Comparison of ENCODE assay signal across 8 mouse cellular contexts in the genomic region with DNA sequence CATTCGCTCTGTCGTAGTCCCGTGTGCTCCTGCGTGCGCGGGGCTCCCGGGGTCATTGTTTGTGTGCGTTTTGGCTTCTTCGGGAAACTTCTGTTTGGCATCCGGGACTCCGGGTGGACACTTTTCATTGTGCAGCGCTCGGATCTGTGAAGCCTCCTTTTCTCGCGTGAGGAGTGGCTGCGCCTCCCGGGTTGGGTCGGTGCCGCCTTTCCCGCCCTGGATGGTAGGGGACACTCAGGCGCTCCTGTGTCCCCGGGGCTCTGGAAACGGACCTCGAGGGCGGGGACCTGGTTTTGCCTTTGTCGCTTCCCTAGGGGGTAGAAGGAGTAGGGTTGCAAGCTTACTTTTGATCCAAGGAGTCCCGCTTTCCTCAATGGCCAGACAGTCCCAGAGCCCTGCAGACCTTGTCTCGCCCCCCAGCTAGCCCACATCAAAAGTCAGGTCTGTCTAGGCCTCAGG. TPM values are rescaled to one million over a fixed set of nuclear protein-coding genes. Genes with fewer than 3 reads are reported as not detected.
DNase-seq lines count a peak whose midpoint lies in the region; ATAC-seq and TF ChIP-seq lines count a peak whose summit lies in the region.

No protein-coding gene starts in this region.

- no peak for TF ChIP-seq CTCF in spleen, adult 2 months (IDR thresholded peaks at IDR 0.05; ENCODE audit: extremely low read depth, insufficient read depth, insufficient read length, insufficient replicate concordance)
- no peak for TF ChIP-seq CTCF in heart, postnatal 0 days (IDR thresholded peaks at IDR 0.05; ENCODE audit: low read depth)

- no peaks in the 10 kb centered on the region for H3K36me3 ChIP-seq in spleen, adult 2 months (ENCODE audit: control insufficient read depth, insufficient read depth, low read length)
- H3K36me3 ChIP-seq in embryonic facial prominence, embryonic 14.5 days (ENCODE audit: control insufficient read depth, insufficient read depth, low read length) = no peaks in the 10 kb centered on the region
- no peaks in the 10 kb centered on the region for H3K36me3 ChIP-seq in heart, postnatal 0 days (replicated peaks; ENCODE audit: control insufficient read depth, insufficient read depth, low read length)
- H3K36me3 ChIP-seq in limb, embryonic 11.5 days (ENCODE audit: control insufficient read depth, insufficient read depth, low read length) = no peaks in the 10 kb centered on the region
- no peaks in the 10 kb centered on the region for H3K36me3 ChIP-seq in midbrain, embryonic 13.5 days

- no peaks in the 10 kb centered on the region for H3K27me3 ChIP-seq in spleen, adult 2 months (ENCODE audit: control insufficient read depth, insufficient read depth, low read length)
- H3K27me3 ChIP-seq in embryonic facial prominence, embryonic 14.5 days (replicated peaks; ENCODE audit: control insufficient read depth, insufficient read depth, low read length) = no peaks in the 10 kb centered on the region
- H3K27me3 ChIP-seq in heart, postnatal 0 days (ENCODE audit: control insufficient read depth, insufficient read depth, low read length) = no peaks in the 10 kb centered on the region
- no peaks in the 10 kb centered on the region for H3K27me3 ChIP-seq in limb, embryonic 11.5 days (ENCODE audit: control insufficient read depth, insufficient read depth, low read length)
- H3K27me3 ChIP-seq in midbrain, embryonic 13.5 days = peaks cover 39% of the 10 kb centered on the region

- H3K4me2 ChIP-seq in embryonic facial prominence, embryonic 14.5 days (ENCODE audit: low read depth, low read length) = peak overlapping the region; percentile 63
- H3K4me2 ChIP-seq in heart, postnatal 0 days (ENCODE audit: low read depth, low read length) = peak overlapping the region; percentile 85
- H3K4me2 ChIP-seq in limb, embryonic 11.5 days (ENCODE audit: low read depth, severe bottlenecking) = peak overlapping the region; percentile 52
- H3K4me2 ChIP-seq in midbrain, embryonic 13.5 days (replicated peaks) = peak overlapping the region; percentile 94

- H3K9me3 ChIP-seq in embryonic facial prominence, embryonic 14.5 days (ENCODE audit: control insufficient read depth, low read length) = no peaks in the 10 kb centered on the region
- H3K9me3 ChIP-seq in heart, postnatal 0 days (replicated peaks; ENCODE audit: control insufficient read depth, low read length) = no peaks in the 10 kb centered on the region
- no peaks in the 10 kb centered on the region for H3K9me3 ChIP-seq in limb, embryonic 11.5 days (ENCODE audit: control insufficient read depth, low read length)
- no peaks in the 10 kb centered on the region for H3K9me3 ChIP-seq in midbrain, embryonic 13.5 days

- peak; percentile 53 for ATAC-seq in embryonic facial prominence, embryonic 14.5 days (ENCODE audit: low read depth)
- peak; percentile 36; the same call in 1 of the 2 replicates for ATAC-seq in heart, postnatal 0 days (ENCODE audit: insufficient read depth, low read depth)
- peak; percentile 36 for ATAC-seq in limb, embryonic 11.5 days (ENCODE audit: insufficient number of reproducible peaks, low FRiP score, low TSS enrichment, low read depth)
- ATAC-seq in midbrain, embryonic 13.5 days = no peak; the same call in 1 of the 2 replicates
- no peak for ATAC-seq in CD4-positive, CD25-positive, alpha-beta regulatory T cell, adult 4 months

- peak overlapping the region; percentile 47 for H3K4me3 ChIP-seq in spleen, adult 2 months (ENCODE audit: extremely low read depth, insufficient read depth, insufficient read length)
- H3K4me3 ChIP-seq in embryonic facial prominence, embryonic 14.5 days (ENCODE audit: low read depth, low read length) = peak overlapping the region; percentile 82
- H3K4me3 ChIP-seq in heart, postnatal 0 days (ENCODE audit: low read depth, low read length) = peak overlapping the region; percentile 70
- peak overlapping the region; percentile 65 for H3K4me3 ChIP-seq in limb, embryonic 11.5 days (ENCODE audit: low read depth, low read length)
- peak overlapping the region; percentile 61 for H3K4me3 ChIP-seq in midbrain, embryonic 13.5 days (replicated peaks)

- WGBS in spleen, adult 2 months = 13% methylated on average over 28 of the region's 28 CpGs
- 1% methylated on average over 26 of the region's 28 CpGs for WGBS in embryonic facial prominence, embryonic 14.5 days
- 3% methylated on average over 28 of the region's 28 CpGs for WGBS in heart, postnatal 0 days
- 1% methylated on average over 28 of the region's 28 CpGs for WGBS in limb, embryonic 11.5 days
- WGBS in midbrain, embryonic 13.5 days = 1% methylated on average over 28 of the region's 28 CpGs

- DNase-seq in spleen, adult 2 months (ENCODE audit: low read depth in 1 of 2, low spot score in 2 of 2) = no peak
- no peak for DNase-seq in spleen, postnatal 36 days (ENCODE audit: low spot score in 2 of 2)
- peak; percentile 61 for DNase-seq in embryonic facial prominence, embryonic 14.5 days (ENCODE audit: low spot score)
- DNase-seq in heart, postnatal 0 days (ENCODE audit: low spot score) = peak; percentile 30
- peak; percentile 79 for DNase-seq in limb, embryonic 11.5 days (ENCODE audit: low spot score)
- no peak for DNase-seq in natural killer cell, adult 2 months (ENCODE audit: low spot score in 2 of 2)

- no peak for TF ChIP-seq POLR2A in spleen, adult 2 months (IDR thresholded peaks at IDR 0.05; ENCODE audit: low read depth, low read length)

- no peaks in the 10 kb centered on the region for H3K4me1 ChIP-seq in spleen, adult 2 months (ENCODE audit: control insufficient read depth, insufficient read depth, insufficient read length)
- peaks cover 18% of the 10 kb centered on the region for H3K4me1 ChIP-seq in embryonic facial prominence, embryonic 14.5 days (ENCODE audit: control insufficient read depth, insufficient read depth, low read length)
- H3K4me1 ChIP-seq in heart, postnatal 0 days (ENCODE audit: control insufficient read depth, insufficient read depth) = peaks cover 31% of the 10 kb centered on the region
- peaks cover 10% of the 10 kb centered on the region for H3K4me1 ChIP-seq in limb, embryonic 11.5 days (ENCODE audit: control insufficient read depth, insufficient read depth, low read length)
- peaks cover 18% of the 10 kb centered on the region for H3K4me1 ChIP-seq in midbrain, embryonic 13.5 days (replicated peaks)

- H3K27ac ChIP-seq in spleen, adult 2 months (ENCODE audit: insufficient read depth, low read length) = no peak overlapping the region; the same call in 1 of the 2 replicates
- H3K27ac ChIP-seq in embryonic facial prominence, embryonic 14.5 days (replicated peaks; ENCODE audit: low read depth, low read length) = peak overlapping the region; percentile 94
- H3K27ac ChIP-seq in heart, postnatal 0 days (ENCODE audit: low read depth) = peak overlapping the region; percentile 83
- H3K27ac ChIP-seq in limb, embryonic 11.5 days (replicated peaks; ENCODE audit: low read depth, low read length) = peak overlapping the region; percentile 87
- no peak overlapping the region for H3K27ac ChIP-seq in midbrain, embryonic 13.5 days

- TF ChIP-seq EP300 in heart, postnatal 0 days (IDR thresholded peaks at IDR 0.05; ENCODE audit: low read depth) = no peak

- H3K9ac ChIP-seq in embryonic facial prominence, embryonic 14.5 days (ENCODE audit: low read depth, low read length) = peak overlapping the region; percentile 95
- peak overlapping the region; percentile 73 for H3K9ac ChIP-seq in heart, postnatal 0 days (replicated peaks; ENCODE audit: low read depth, low read length)
- peak overlapping the region; percentile 97 for H3K9ac ChIP-seq in limb, embryonic 11.5 days (ENCODE audit: low read length)
- peak overlapping the region; percentile 68 for H3K9ac ChIP-seq in midbrain, embryonic 13.5 days (replicated peaks)

RNA-seq across cellular contexts. Expression of a gene that starts 0.6 kb away (rescaled TPM):
- 2.1 TPM in 2 replicates for polyA plus RNA-seq in spleen, adult 2 months (2012; rRNA removed)
- polyA plus RNA-seq in embryonic facial prominence, embryonic 14.5 days (2014; fragmentation: Nextera tagmentation; extraction: Ambion mirVana) = 35.6 and 39.5 TPM in 2 replicates
- 15.2 and 38.5 TPM in 2 replicates for total RNA-seq in heart, postnatal 0 days (2014; rRNA removed; ENCODE audit: low replicate concordance)
- polyA plus RNA-seq in heart, postnatal 0 days (2015; fragmentation: Nextera tagmentation; extraction: Ambion mirVana) = 9.7 TPM in 2 replicates
- polyA plus RNA-seq in limb, embryonic 11.5 days (2014; fragmentation: Nextera tagmentation; extraction: Ambion mirVana) = 42.7 and 49.5 TPM in 2 replicates
- polyA plus RNA-seq in midbrain, embryonic 13.5 days (2015; fragmentation: Nextera tagmentation; extraction: Ambion mirVana) = 6.7 and 7.3 TPM in 2 replicates
- under 1 TPM; 0.12 to 0.16 TPM for polyA plus RNA-seq in CD4-positive, CD25-positive, alpha-beta regulatory T cell, adult 4 months (2017; shearing (Covaris generic))

Comparison
In these comparisons a context has a peak if more than half of its experiments do, and no peak if none do; other contexts are left out.
1. DNase-seq: peak in embryonic facial prominence, embryonic 14.5 days (single experiment), heart, postnatal 0 days (single experiment) and limb, embryonic 11.5 days (single experiment); none in spleen, adult 2 months (0 of 2), spleen, postnatal 36 days (0 of 2) and natural killer cell, adult 2 months (0 of 2).
2. H3K27ac ChIP-seq: peak in embryonic facial prominence, embryonic 14.5 days (single experiment), heart, postnatal 0 days (single experiment) and limb, embryonic 11.5 days (single experiment); none in spleen, adult 2 months (single experiment) and midbrain, embryonic 13.5 days (single experiment).
3. ATAC-seq: peak in embryonic facial prominence, embryonic 14.5 days (single experiment), heart, postnatal 0 days (single experiment) and limb, embryonic 11.5 days (single experiment); none in midbrain, embryonic 13.5 days (single experiment) and CD4-positive, CD25-positive, alpha-beta regulatory T cell, adult 4 months (single experiment).
4. Peak in every context shown above with its lines, with median percentiles within 50 percentile points of each other: H3K4me3 ChIP-seq, H3K4me2 ChIP-seq and H3K9ac ChIP-seq.